Mouse (Mus musculus) MEL (cell line): ENCODE measurements around the gene Dcaf4. TPM values are rescaled to one million over a fixed set of nuclear protein-coding genes. Genes with fewer than 3 reads are reported as not detected.

Source experiments
- DNase-seq: peaks from one replicate; pipeline ENCODE4 v3.0.0; 2011; ENCODE audit warnings: low read depth, low spot score
- H3K27ac ChIP-seq: 2 replicates; pipeline ENCODE4 v1.5.1; 2012; ENCODE audit warnings: low read depth, mild to moderate bottlenecking, control low read depth, low read length, moderate library complexity; ENCODE audit not compliant: control insufficient read depth
- H3K27me3 ChIP-seq, 2 experiments: fragments of 150-350 bp in 1 of 2; sonication (generic) in 1 of 2; 2 replicates each; pipeline ENCODE4 v1.6.1; 2012; ENCODE audit warnings: low read length in 2 of 2, mild to moderate bottlenecking in 2 of 2, improper control_type of control experiment in 1 of 2, moderate library complexity in 1 of 2; ENCODE audit not compliant: insufficient read depth in 2 of 2, control insufficient read depth in 1 of 2
- H3K36me3 ChIP-seq, 2 experiments: 2 replicates each; pipeline ENCODE4 v1.6.1; 2012 to 2014; ENCODE audit warnings: low read length in 2 of 2, improper control_type of control experiment in 1 of 2, inconsistent platforms in 1 of 2, mild to moderate bottlenecking in 1 of 2; ENCODE audit not compliant: insufficient read depth in 2 of 2, control insufficient read depth in 1 of 2
- H3K4me1 ChIP-seq, 2 experiments: fragments of 150-350 bp in 1 of 2; sonication (generic) in 1 of 2; 2 replicates each; pipeline ENCODE4 v1.6.1; 2012; ENCODE audit warnings: low read length in 2 of 2, improper control_type of control experiment in 1 of 2, mild to moderate bottlenecking in 1 of 2; ENCODE audit not compliant: insufficient read depth in 2 of 2, control insufficient read depth in 1 of 2
- H3K4me3 ChIP-seq, 2 experiments: fragments of 150-350 bp in 1 of 2; sonication (generic) in 1 of 2; 2 replicates each; pipeline ENCODE4 v1.5.1; 2012; ENCODE audit warnings: low read depth in 2 of 2, low read length in 2 of 2, mild to moderate bottlenecking in 2 of 2, moderate library complexity in 2 of 2, control low read depth in 1 of 2, improper control_type of control experiment in 1 of 2; ENCODE audit not compliant: control insufficient read depth in 1 of 2, insufficient read depth in 1 of 2
- H3K79me2 ChIP-seq: 2 replicates; pipeline ENCODE4 v1.6.1; 2012; ENCODE audit warnings: mild to moderate bottlenecking, low read length, moderate library complexity; ENCODE audit not compliant: control insufficient read depth, poor library complexity, insufficient read depth
- H3K9ac ChIP-seq: 2 replicates; pipeline ENCODE4 v1.6.1; 2012; ENCODE audit warnings: low read depth, mild to moderate bottlenecking, control low read depth, low read length, moderate library complexity; ENCODE audit not compliant: control insufficient read depth, poor library complexity, severe bottlenecking
- H3K9me3 ChIP-seq: fragments of 150-350 bp; sonication (generic); replicated peaks from 2 replicates; pipeline ENCODE4 v1.6.1; 2012; ENCODE audit warnings: mild to moderate bottlenecking, low read length, improper control_type of control experiment, moderate library complexity; ENCODE audit not compliant: insufficient read depth
- BHLHE40 ChIP-seq: IDR thresholded peaks from 2 replicates; pipeline ENCODE4 v1.6.1; 2012; ENCODE audit warnings: low read depth, mild to moderate bottlenecking, inconsistent platforms, low read length, improper control_type of control experiment, borderline replicate concordance
- CHD2 ChIP-seq: IDR thresholded peaks from 2 replicates; pipeline ENCODE4 v1.6.1; 2011; ENCODE audit warnings: low read length, improper control_type of control experiment
- CTCF ChIP-seq, 3 experiments: IDR thresholded peaks in 2 of 3; conservative IDR thresholded peaks in 1 of 3; 2 replicates each; pipeline ENCODE4 v1.5.1; 2011 to 2012; ENCODE audit warnings: low read length in 3 of 3, low read depth in 2 of 3, mild to moderate bottlenecking in 2 of 3, improper control_type of control experiment in 1 of 3, inconsistent platforms in 1 of 3, mixed read lengths in 1 of 3, moderate library complexity in 1 of 3; ENCODE audit not compliant: control insufficient read depth in 1 of 3, insufficient read depth in 1 of 3, poor library complexity in 1 of 3, severe bottlenecking in 1 of 3
- ETS1 ChIP-seq: IDR thresholded peaks from 2 replicates; pipeline ENCODE4 v1.6.1; 2012; ENCODE audit warnings: low read depth, mild to moderate bottlenecking, inconsistent platforms, low read length, improper control_type of control experiment, moderate library complexity
- GABPA ChIP-seq: IDR thresholded peaks from 2 replicates; pipeline ENCODE4 v1.6.1; 2012; ENCODE audit warnings: low read depth, mild to moderate bottlenecking, inconsistent platforms, low read length, improper control_type of control experiment, moderate library complexity
- GATA1 ChIP-seq: IDR thresholded peaks from 2 replicates; pipeline ENCODE4 v1.6.1; 2011; ENCODE audit warnings: low read depth, low read length, improper control_type of control experiment
- HCFC1 ChIP-seq: IDR thresholded peaks from 2 replicates; pipeline ENCODE4 v1.6.1; 2012; ENCODE audit warnings: low read depth, mild to moderate bottlenecking, inconsistent platforms, low read length, improper control_type of control experiment, moderate library complexity
- JUND ChIP-seq: IDR thresholded peaks from 2 replicates; pipeline ENCODE4 v1.6.1; 2011; ENCODE audit warnings: low read depth, mild to moderate bottlenecking, improper control_type of control experiment, low read length
- MAX ChIP-seq: IDR thresholded peaks from 2 replicates; pipeline ENCODE4 v1.6.1; 2011; ENCODE audit warnings: low read length, improper control_type of control experiment
- MEF2A ChIP-seq: IDR thresholded peaks from 2 replicates; pipeline ENCODE4 v1.6.1; 2014; ENCODE audit warnings: low read depth, mild to moderate bottlenecking, inconsistent platforms, low read length, improper control_type of control experiment; ENCODE audit not compliant: poor library complexity, insufficient replicate concordance, severe bottlenecking; ENCODE audit errors: extremely low read depth
- MYB ChIP-seq: IDR thresholded peaks from 2 replicates; pipeline ENCODE4 v1.6.1; 2011; ENCODE audit warnings: mild to moderate bottlenecking, low read depth, low read length, improper control_type of control experiment
- MYC ChIP-seq: IDR thresholded peaks from 2 replicates; pipeline ENCODE4 v1.6.1; 2011; ENCODE audit warnings: low read depth, mild to moderate bottlenecking, low read length, improper control_type of control experiment, moderate library complexity
- NELFE ChIP-seq: IDR thresholded peaks from 2 replicates; pipeline ENCODE4 v1.6.1; 2011; ENCODE audit warnings: low read depth, low read length, improper control_type of control experiment
- NRF1 ChIP-seq: IDR thresholded peaks from 2 replicates; pipeline ENCODE4 v1.6.1; 2014; ENCODE audit warnings: low read depth, mild to moderate bottlenecking, inconsistent platforms, low read length, improper control_type of control experiment, moderate library complexity; ENCODE audit not compliant: poor library complexity, insufficient read depth, severe bottlenecking
- USF2 ChIP-seq, 2 experiments: IDR thresholded peaks; 2 replicates each; pipeline ENCODE4 v1.6.1; 2011 to 2012; ENCODE audit warnings: improper control_type of control experiment in 2 of 2, low read length in 2 of 2, borderline replicate concordance in 1 of 2, inconsistent platforms in 1 of 2, low read depth in 1 of 2, mild to moderate bottlenecking in 1 of 2; ENCODE audit not compliant: insufficient read depth in 1 of 2
- ZKSCAN1 ChIP-seq: IDR thresholded peaks from 2 replicates; pipeline ENCODE4 v1.6.1; 2012; ENCODE audit warnings: low read depth, mild to moderate bottlenecking, inconsistent platforms, low read length, improper control_type of control experiment, moderate library complexity
- ZNF384 ChIP-seq: IDR thresholded peaks from 2 replicates; pipeline ENCODE4 v1.6.1; 2012; ENCODE audit warnings: low read depth, mild to moderate bottlenecking, inconsistent platforms, low read length, improper control_type of control experiment
- polyA plus RNA-seq, 2 experiments: library from polyadenylated mRNA; stranded (reverse) in 1 of 2; unstranded in 1 of 2; fragments of >175 nt in 1 of 2; fragments of >200 nt in 1 of 2; gene quantifications; 2 replicates each; pipeline versions ENCODE4 v1.2.1 to v1.2.4; 2012; ENCODE audit warnings: low replicate concordance in 2 of 2, low read depth in 1 of 2; ENCODE audit not compliant: insufficient read length in 2 of 2, insufficient read depth in 1 of 2, missing spikeins in 1 of 2
- total RNA-seq: library from RNA; depleted of rRNA; stranded (reverse); fragments of 300-350 nt; gene quantifications from 2 replicates; pipeline ENCODE4 v1.2.3, GENCODE M21; 2012

Dcaf4 gene
- total and polyA plus RNA-seq, 3 experiments = 25.7 to 35.9 TPM; not detected in 1

GRCm38 (mm10) chr12:83495961-83496282 is 24.3 kb upstream of the Dcaf4 start:
- no peak for TF ChIP-seq CHD2
- no peak for TF ChIP-seq ZKSCAN1
- TF ChIP-seq USF2 (IDR thresholded peaks at IDR 0.05; ENCODE audit: borderline replicate concordance in 1 of 2, insufficient read depth in 1 of 2, low read depth in 1 of 2, low read length in 2 of 2) = no peak
- no peak for TF ChIP-seq CTCF (IDR thresholded peaks at IDR 0.05 in 2 of 3, conservative IDR thresholded peaks at IDR 0.05 in 1 of 3; ENCODE audit: control insufficient read depth in 1 of 3, insufficient read depth in 1 of 3, low read depth in 2 of 3, low read length in 3 of 3, poor library complexity in 1 of 3, severe bottlenecking in 1 of 3)
- no peak for TF ChIP-seq ETS1
- no peak for TF ChIP-seq NRF1
- TF ChIP-seq HCFC1 = no peak
- TF ChIP-seq NELFE = no peak
- TF ChIP-seq MYB = no peak
- TF ChIP-seq MAX = no peak
- TF ChIP-seq MYC = no peak
- TF ChIP-seq MEF2A = no peak
- no peak for TF ChIP-seq JUND
- DNase-seq = no peak
- no peak overlapping the region for H3K27ac ChIP-seq
- H3K27me3 ChIP-seq = no peaks in the 10 kb centered on the region
- no peak overlapping the region for H3K9ac ChIP-seq
- H3K79me2 ChIP-seq = no peaks in the 10 kb centered on the region
- no peaks in the 10 kb centered on the region for H3K9me3 ChIP-seq
- H3K36me3 ChIP-seq = peaks cover 0 to 7% of the 10 kb centered on the region in 2 experiments; a peak in 2 of 4 replicates
- H3K4me1 ChIP-seq = peaks cover 9% of the 10 kb centered on the region in 2 experiments
- H3K4me3 ChIP-seq = no peak overlapping the region

GRCm38 (mm10) chr12:83496336-83496735 is 23.9 kb upstream of the Dcaf4 start:
- Histone ChIP-seq H3K4me3 (no peak overlapping the region), H3K79me2 (no peaks in the 10 kb centered on the region), H3K36me3 (peaks cover 0 to 7% of the 10 kb centered on the region in 2 experiments; a peak in 2 of 4 replicates), H3K4me1 (peaks cover 9% of the 10 kb centered on the region in 2 experiments), H3K27ac (no peak overlapping the region; the same call in 1 of the 2 replicates), H3K9me3 (no peaks in the 10 kb centered on the region), H3K27me3 (no peaks in the 10 kb centered on the region), H3K9ac (no peak overlapping the region)
- DNase-seq = no peak
- TF ChIP-seq GABPA = no peak
- TF ChIP-seq ZNF384 = 0 out of 2 replicates have a peak, but pooled peaks have one; percentile 52
- TF ChIP-seq BHLHE40 = no peak
- no peak for TF ChIP-seq GATA1
